Mouse (Mus musculus) bone marrow macrophage, adult 2 months (primary cell): ENCODE results near the gene Apbb2.

Experiments used
- CTCF ChIP-seq: IDR thresholded peaks from 2 replicates; pipeline ENCODE4 v1.5.1; 2012; ENCODE audit warnings: low read depth, mild to moderate bottlenecking, low read length, moderate library complexity
- POLR2A ChIP-seq: IDR thresholded peaks from 2 replicates; pipeline ENCODE4 v1.6.1; 2012; ENCODE audit warnings: mild to moderate bottlenecking, low read depth, low read length, borderline replicate concordance

DNA sequence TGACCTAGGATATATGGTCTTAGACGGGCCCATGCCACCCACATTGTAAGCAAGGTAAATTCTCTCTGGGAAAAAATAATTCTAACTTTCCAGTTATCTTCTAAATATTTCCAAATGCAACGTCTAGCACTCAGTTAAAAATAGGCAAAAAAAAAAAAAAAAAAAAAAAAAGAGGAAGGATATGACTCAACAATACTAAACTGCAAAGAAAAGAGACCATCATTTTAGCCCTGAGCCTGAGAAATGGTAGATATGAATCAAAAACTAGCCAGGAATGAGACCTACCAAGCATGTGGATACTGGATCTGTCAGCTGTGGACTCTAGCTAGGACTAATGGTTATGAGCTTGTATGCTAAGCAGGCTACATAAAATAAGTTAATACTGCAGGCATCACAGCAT, 338.9 kb downstream of the Apbb2 start:
- TF ChIP-seq CTCF (no peak), POLR2A (no peak)
